Mouse (Mus musculus) embryonic facial prominence, embryonic 13.5 days (tissue): ENCODE results near the gene Timp3. TPM values are rescaled to one million over a fixed set of nuclear protein-coding genes. Genes with fewer than 3 reads are reported as not detected.

ENCODE experiments used
- ATAC-seq: fragments of 200-750 bp; cut with Nextera tagmentation; 2 replicates; pipeline ENCODE4 v1.8.0; 2017; ENCODE audit warnings: low read depth; ENCODE audit not compliant: insufficient number of reproducible peaks, insufficient read depth, low FRiP score, low TSS enrichment
- H3K27ac ChIP-seq: fragments of 300-500 bp; sonication (generic); 2 replicates; pipeline ENCODE4 v1.5.1; 2015; ENCODE audit warnings: moderate library complexity, mild to moderate bottlenecking, inconsistent platforms
- H3K27me3 ChIP-seq: fragments of 300-500 bp; sonication (generic); 2 replicates; pipeline ENCODE4 v1.6.1; 2015; ENCODE audit warnings: mild to moderate bottlenecking, inconsistent platforms
- H3K36me3 ChIP-seq: fragments of 300-500 bp; sonication (generic); 2 replicates; pipeline ENCODE4 v1.6.1; 2015; ENCODE audit warnings: mild to moderate bottlenecking, inconsistent platforms
- H3K4me1 ChIP-seq: fragments of 300-500 bp; sonication (generic); 2 replicates; pipeline ENCODE4 v1.6.1; 2015; ENCODE audit warnings: inconsistent platforms
- H3K4me2 ChIP-seq: fragments of 300-500 bp; sonication (generic); 2 replicates; pipeline ENCODE4 v1.6.1; 2015; ENCODE audit warnings: moderate library complexity, mild to moderate bottlenecking, inconsistent platforms
- H3K4me3 ChIP-seq: fragments of 300-500 bp; sonication (generic); 2 replicates; pipeline ENCODE4 v1.5.1; 2015; ENCODE audit warnings: mild to moderate bottlenecking, inconsistent platforms
- H3K9ac ChIP-seq: fragments of 300-500 bp; sonication (generic); 2 replicates; pipeline ENCODE4 v1.6.1; 2015; ENCODE audit warnings: mild to moderate bottlenecking, inconsistent platforms
- H3K9me3 ChIP-seq: fragments of 300-500 bp; sonication (generic); 2 replicates; pipeline ENCODE4 v1.6.1; 2016; ENCODE audit warnings: inconsistent platforms
- WGBS: fragments of 180-500 bp; shearing (Covaris S2); methylation state at CpG from one replicate; pipeline ENCODE4 v1.1.7; 2015; ENCODE audit warnings: mixed read lengths; 5-methylcytosine and 5-hydroxymethylcytosine counted together
- polyA plus RNA-seq: library from polyadenylated mRNA; unstranded; fragments of >200 nt; fragmentation: Nextera tagmentation; extraction: Ambion mirVana; gene quantifications from 2 replicates; pipeline ENCODE4 v1.2.1, GENCODE M21; 2015

Timp3 gene
- polyA plus RNA-seq, 1 experiment from 2014 or later = 62.7 TPM

DNA sequence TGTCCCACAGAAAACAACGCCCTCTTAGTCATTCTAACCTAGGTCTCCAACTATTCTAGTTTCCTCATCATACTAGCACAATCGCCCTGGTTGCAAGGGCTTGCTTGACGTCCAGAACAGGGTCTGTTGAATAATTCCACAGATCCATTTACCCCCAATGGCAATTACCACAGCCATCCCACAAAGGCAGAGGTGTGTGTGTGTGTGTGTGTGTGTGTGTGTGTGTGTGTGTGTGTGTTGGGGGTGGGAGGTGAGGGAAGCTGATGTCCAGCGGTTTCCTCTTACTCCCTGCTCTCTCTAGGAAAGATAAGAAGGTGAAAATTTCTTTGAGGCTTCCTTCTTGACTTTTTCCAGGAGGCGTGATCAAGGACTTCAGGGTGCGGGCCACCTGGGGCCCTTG lies 377 bp upstream of the Timp3 start:
- Histone ChIP-seq H3K4me1 (peaks cover 47% of the 10 kb centered on the region), H3K4me3 (peak overlapping the region; percentile 71), H3K36me3 (no peaks in the 10 kb centered on the region), H3K27ac (0 out of 2 replicates have a peak overlapping the region, but pooled peaks have one; percentile 9), H3K9ac (peak overlapping the region; percentile 85), H3K27me3 (no peaks in the 10 kb centered on the region), H3K9me3 (no peaks in the 10 kb centered on the region), H3K4me2 (peak overlapping the region; percentile 91)
- ATAC-seq = no peak
- WGBS = 35% methylated on average over 6 of the region's 6 CpGs

DNA sequence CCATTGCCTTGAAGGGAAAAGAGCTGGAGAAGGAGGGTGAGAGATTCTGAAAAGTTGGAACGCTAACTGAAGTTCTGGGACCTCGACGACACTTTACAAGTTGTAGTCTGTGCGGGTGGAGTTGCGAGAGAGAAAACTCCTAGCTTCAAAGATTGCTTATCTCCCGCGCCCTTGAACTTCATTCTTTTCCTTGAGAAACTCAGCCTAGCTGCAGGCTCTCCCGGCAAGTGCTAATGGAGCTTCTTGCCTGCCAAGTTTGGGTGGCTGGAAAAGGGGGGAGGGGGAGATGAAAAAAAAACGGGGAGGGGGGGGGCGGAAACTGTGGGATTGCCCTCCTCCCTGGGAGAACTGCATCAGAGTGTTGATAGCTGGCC lies 932 bp downstream of the Timp3 start:
- peak overlapping the region; percentile 71 for H3K4me3 ChIP-seq
- H3K27ac ChIP-seq = peak overlapping the region; percentile 60
- H3K9me3 ChIP-seq = no peaks in the 10 kb centered on the region
- peak overlapping the region; percentile 91 for H3K4me2 ChIP-seq
- H3K4me1 ChIP-seq = peaks cover 34% of the 10 kb centered on the region
- peak overlapping the region; percentile 85 for H3K9ac ChIP-seq
- WGBS = under 1% methylated on average over 10 of the region's 10 CpGs
- no peaks in the 10 kb centered on the region for H3K27me3 ChIP-seq
- no peak for ATAC-seq
- H3K36me3 ChIP-seq = peaks cover 1% of the 10 kb centered on the region; the same call in 1 of the 2 replicates

DNA sequence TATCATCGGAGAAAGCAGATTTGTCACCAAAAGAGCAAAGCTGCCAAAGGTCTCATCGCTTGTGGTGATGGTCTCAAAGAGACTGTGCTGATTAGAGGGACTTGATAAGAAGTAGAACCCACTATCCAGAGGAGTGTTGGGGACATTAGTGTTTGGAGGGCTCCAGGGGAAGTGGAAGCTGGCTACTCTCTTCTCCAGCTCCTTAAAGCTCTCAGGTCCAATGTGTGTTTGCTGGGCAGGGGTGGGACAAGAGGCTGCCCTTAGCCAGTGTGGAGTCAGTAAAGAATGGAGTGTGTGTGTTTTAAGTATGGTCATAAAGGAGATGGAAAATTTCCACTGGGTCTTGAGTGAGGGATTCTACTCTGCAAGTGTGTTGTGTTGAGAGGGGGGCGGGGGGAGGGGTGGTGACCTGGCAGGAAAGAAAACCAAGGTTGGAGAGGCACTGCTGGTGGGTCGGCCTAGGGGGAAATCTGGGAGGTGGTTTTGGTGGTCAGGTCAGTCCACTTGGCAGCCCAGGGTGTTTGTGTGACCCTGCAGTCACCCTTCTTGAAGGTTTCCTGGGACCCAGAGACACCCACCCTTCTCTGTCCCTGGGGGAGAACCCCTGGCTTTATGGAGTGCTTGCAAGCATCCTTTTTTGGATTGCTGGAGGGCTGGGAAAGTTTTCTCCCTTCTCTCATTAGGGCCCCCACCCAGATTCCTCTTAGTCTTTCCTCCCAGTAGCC lies 1.6 kb downstream of the Timp3 start:
- H3K9ac ChIP-seq = peak overlapping the region; percentile 85
- H3K4me2 ChIP-seq = peak overlapping the region; percentile 91
- no peak for ATAC-seq
- WGBS = 26% methylated on average over 4 of the region's 4 CpGs
- H3K4me3 ChIP-seq = peak overlapping the region; percentile 71
- peak overlapping the region; percentile 60 for H3K27ac ChIP-seq
- peaks cover 31% of the 10 kb centered on the region for H3K4me1 ChIP-seq
- no peaks in the 10 kb centered on the region for H3K27me3 ChIP-seq
- no peaks in the 10 kb centered on the region for H3K9me3 ChIP-seq
- peaks cover 8% of the 10 kb centered on the region for H3K36me3 ChIP-seq

GRCm38 (mm10) chr10:86302318-86302648 lies 2.1 kb downstream of the Timp3 start:
- Histone ChIP-seq H3K4me1 (peaks cover 31% of the 10 kb centered on the region), H3K9me3 (no peaks in the 10 kb centered on the region), H3K36me3 (peaks cover 13% of the 10 kb centered on the region), H3K27me3 (no peaks in the 10 kb centered on the region), H3K4me3 (peak overlapping the region; percentile 71), H3K27ac (peak overlapping the region; percentile 60), H3K4me2 (peak overlapping the region; percentile 91), H3K9ac (peak overlapping the region; percentile 85)
- 68% methylated on average over 4 of the region's 4 CpGs for WGBS
- no peak for ATAC-seq

- Histone ChIP-seq H3K4me1 (peaks cover 31% of the 10 kb centered on the region), H3K4me3 (peak overlapping the region; percentile 71), H3K27me3 (no peaks in the 10 kb centered on the region), H3K9ac (peak overlapping the region; percentile 85; the same call in 1 of the 2 replicates), H3K4me2 (peak overlapping the region; percentile 91), H3K9me3 (no peaks in the 10 kb centered on the region), H3K27ac (peak overlapping the region; percentile 60; the same call in 1 of the 2 replicates), H3K36me3 (peaks cover 18% of the 10 kb centered on the region)
- WGBS = 21% methylated on average over 8 of the region's 8 CpGs
- ATAC-seq = 0 out of 2 replicates have a peak, but pooled peaks have one; percentile 53
These were observed 2.8 kb downstream of the Timp3 start for GRCm38 (mm10) chr10:86302761-86303494.

GRCm38 (mm10) chr10:86303495-86303876 lies 3.3 kb downstream of the Timp3 start:
- H3K4me2 ChIP-seq = peak overlapping the region; percentile 91
- peaks cover 31% of the 10 kb centered on the region for H3K4me1 ChIP-seq
- peak overlapping the region; percentile 71 for H3K4me3 ChIP-seq
- H3K9ac ChIP-seq = no peak overlapping the region
- no peaks in the 10 kb centered on the region for H3K9me3 ChIP-seq
- H3K27ac ChIP-seq = peak overlapping the region; percentile 60; the same call in 1 of the 2 replicates
- no peaks in the 10 kb centered on the region for H3K27me3 ChIP-seq
- no peak for ATAC-seq
- H3K36me3 ChIP-seq = peaks cover 23% of the 10 kb centered on the region
- WGBS = 66% methylated on average over 2 of the region's 2 CpGs

DNA sequence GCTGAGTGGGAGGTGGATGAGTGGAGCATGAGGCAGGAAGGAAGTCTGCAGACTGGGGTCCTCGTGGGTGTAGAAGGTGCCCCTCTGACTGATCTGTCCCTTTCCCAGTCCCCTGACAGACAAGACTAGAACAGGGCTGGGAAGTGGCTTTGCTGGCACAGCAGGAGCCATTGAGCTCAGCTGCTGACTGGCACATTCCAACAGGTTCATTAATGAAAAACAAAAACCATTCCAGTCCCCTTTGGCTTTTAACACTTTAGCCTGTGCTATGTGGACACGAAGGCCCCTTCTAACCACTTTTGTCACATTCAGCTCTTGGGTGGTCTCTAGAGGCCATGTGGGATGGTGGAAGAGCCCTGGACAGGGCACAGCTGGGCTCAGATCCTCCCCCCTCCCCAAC lies 4.4 kb downstream of the Timp3 start:
- H3K36me3 ChIP-seq = peaks cover 29% of the 10 kb centered on the region
- H3K9ac ChIP-seq = no peak overlapping the region
- no peak overlapping the region for H3K4me2 ChIP-seq
- H3K4me3 ChIP-seq = no peak overlapping the region
- no peak overlapping the region for H3K27ac ChIP-seq
- peaks cover 31% of the 10 kb centered on the region for H3K4me1 ChIP-seq
- ATAC-seq = no peak
- 16% methylated on average over 2 of the region's 2 CpGs for WGBS
- H3K9me3 ChIP-seq = no peaks in the 10 kb centered on the region
- no peaks in the 10 kb centered on the region for H3K27me3 ChIP-seq

DNA sequence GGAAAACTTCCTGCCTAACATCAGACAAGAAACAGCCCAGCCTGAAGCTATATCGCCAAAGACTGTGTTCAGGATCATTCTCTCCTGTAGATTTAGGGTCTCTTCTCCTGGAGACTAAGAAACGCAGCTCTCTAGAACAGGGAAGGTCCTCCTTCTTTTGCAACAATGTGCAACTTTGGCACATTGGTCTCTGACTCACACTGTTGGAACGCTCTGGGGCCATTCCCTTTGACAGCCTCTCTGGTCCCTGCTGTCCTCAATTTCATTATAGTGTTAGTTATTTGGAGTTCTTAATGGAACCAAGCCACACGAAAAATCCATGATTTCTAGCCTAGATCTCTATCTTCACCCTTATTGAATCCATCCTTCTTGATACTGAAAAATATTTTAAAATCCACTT lies 7.1 kb downstream of the Timp3 start:
- H3K4me3 ChIP-seq = no peak overlapping the region
- no peak overlapping the region for H3K9ac ChIP-seq
- 77% methylated on average over 4 of the region's 4 CpGs for WGBS
- H3K27me3 ChIP-seq = no peaks in the 10 kb centered on the region
- peaks cover 32% of the 10 kb centered on the region for H3K36me3 ChIP-seq
- H3K9me3 ChIP-seq = no peaks in the 10 kb centered on the region
- H3K4me2 ChIP-seq = no peak overlapping the region
- ATAC-seq = no peak
- H3K4me1 ChIP-seq = peaks cover 31% of the 10 kb centered on the region
- no peak overlapping the region for H3K27ac ChIP-seq

GRCm38 (mm10) chr10:86310527-86310926 lies 10.4 kb downstream of the Timp3 start:
- no peaks in the 10 kb centered on the region for H3K9me3 ChIP-seq
- 71% methylated on average over 6 of the region's 6 CpGs for WGBS
- no peak overlapping the region for H3K27ac ChIP-seq
- H3K9ac ChIP-seq = no peak overlapping the region
- H3K4me1 ChIP-seq = peaks cover 17% of the 10 kb centered on the region
- H3K36me3 ChIP-seq = peaks cover 32% of the 10 kb centered on the region
- ATAC-seq = no peak
- H3K4me2 ChIP-seq = no peak overlapping the region
- no peak overlapping the region for H3K4me3 ChIP-seq
- H3K27me3 ChIP-seq = no peaks in the 10 kb centered on the region

DNA sequence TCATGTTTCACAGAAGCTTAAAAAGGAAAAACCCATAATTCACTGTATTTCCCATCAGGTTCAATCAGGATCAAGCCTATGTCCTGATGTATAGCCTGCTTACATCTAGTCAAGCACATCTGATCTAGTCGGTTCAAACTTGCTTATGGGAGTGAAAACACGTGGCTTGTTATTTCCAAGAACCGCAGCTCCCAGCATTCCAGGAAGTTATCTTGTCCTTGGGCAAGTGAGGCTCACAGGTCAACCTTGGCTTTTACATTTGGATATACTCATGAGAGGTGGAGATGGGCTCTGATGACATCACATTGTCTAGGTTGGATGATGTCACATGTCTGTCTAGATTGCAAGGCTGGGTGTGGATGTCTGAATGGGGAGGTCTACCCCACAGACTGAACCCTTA lies 12.8 kb downstream of the Timp3 start:
- no peaks in the 10 kb centered on the region for H3K27me3 ChIP-seq
- no peak overlapping the region for H3K27ac ChIP-seq
- H3K9me3 ChIP-seq = no peaks in the 10 kb centered on the region
- H3K4me3 ChIP-seq = no peak overlapping the region
- 88% methylated on average over 3 of the region's 3 CpGs for WGBS
- H3K9ac ChIP-seq = no peak overlapping the region
- H3K4me2 ChIP-seq = no peak overlapping the region
- ATAC-seq = no peak
- H3K36me3 ChIP-seq = peaks cover 13% of the 10 kb centered on the region; the same call in 1 of the 2 replicates
- H3K4me1 ChIP-seq = peaks cover 22% of the 10 kb centered on the region

DNA sequence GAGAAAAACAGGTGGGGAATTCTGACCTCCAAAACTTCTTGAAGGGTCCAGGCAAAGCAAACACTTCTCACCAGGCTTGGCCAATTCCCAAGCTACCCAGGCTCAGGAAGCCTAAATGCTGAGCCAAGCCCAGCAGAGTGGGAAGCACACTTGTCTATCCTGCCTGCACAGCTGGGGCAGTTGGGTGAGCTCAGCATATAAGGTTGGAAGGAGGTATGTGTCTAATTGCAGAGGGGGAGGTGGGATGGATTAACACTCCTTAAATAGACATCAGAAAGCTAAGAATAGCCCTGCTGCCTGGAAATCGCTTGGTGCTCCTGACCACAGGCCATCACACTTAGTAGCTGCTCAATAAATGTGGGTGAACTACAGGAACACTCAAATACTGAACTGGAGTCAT lies 13.3 kb downstream of the Timp3 start:
- Histone ChIP-seq H3K36me3 (peaks cover 9% of the 10 kb centered on the region; the same call in 1 of the 2 replicates), H3K27ac (no peak overlapping the region), H3K9ac (no peak overlapping the region), H3K4me2 (no peak overlapping the region), H3K4me1 (peaks cover 22% of the 10 kb centered on the region), H3K9me3 (no peaks in the 10 kb centered on the region), H3K27me3 (no peaks in the 10 kb centered on the region), H3K4me3 (no peak overlapping the region)
- 81% methylated on average over 1 of the region's 1 CpGs for WGBS
- ATAC-seq = no peak

GRCm38 (mm10) chr10:86315513-86315912 lies 15.3 kb downstream of the Timp3 start:
- H3K27ac ChIP-seq = no peak overlapping the region
- H3K4me1 ChIP-seq = peaks cover 20% of the 10 kb centered on the region
- H3K27me3 ChIP-seq = no peaks in the 10 kb centered on the region
- 0 out of 2 replicates have a peak, but pooled peaks cover 2% of the 10 kb centered on the region for H3K36me3 ChIP-seq
- H3K4me2 ChIP-seq = no peak overlapping the region
- ATAC-seq = no peak
- H3K9me3 ChIP-seq = no peaks in the 10 kb centered on the region
- H3K9ac ChIP-seq = no peak overlapping the region
- 32% methylated on average over 3 of the region's 3 CpGs for WGBS
- no peak overlapping the region for H3K4me3 ChIP-seq
